ENCODE assay signal across 22 mouse cellular contexts in genomic region chr10:29199835-29200234, GRCm38 (mm10). TPM values are rescaled to one million over a fixed set of nuclear protein-coding genes. Genes with fewer than 3 reads are reported as not detected.
"Had no signal": no experiment of that assay in that cellular context is flagged by ENCODE, and none has a peak within 500 bp of the region (broad histone marks: within the 10 kb centered on the region; RNA-seq: fewer than 3 reads in every experiment).

No protein-coding gene starts in this region.

- H3K4me1 ChIP-seq: limb, embryonic 15.5 days; liver, embryonic 12.5 days; lung, embryonic 15.5 days; megakaryocyte, embryonic 14.5 days; midbrain, embryonic 15.5 days; neural tube, embryonic 13.5 days; stomach, embryonic 15.5 days had no signal

- DNase-seq: kidney, postnatal 10 days; kidney, postnatal 4 days; lung, postnatal 14 days; retina, postnatal 1 day; right cerebral cortex, postnatal 4 days; thymus, postnatal 36 days had no signal

- H3K9me3 ChIP-seq: limb, embryonic 15.5 days; lung, embryonic 15.5 days; midbrain, embryonic 15.5 days; neural tube, embryonic 13.5 days; stomach, embryonic 15.5 days had no signal

- H3K27me3 ChIP-seq: limb, embryonic 15.5 days; liver, embryonic 12.5 days; lung, embryonic 15.5 days; megakaryocyte, embryonic 14.5 days; midbrain, embryonic 15.5 days; neural tube, embryonic 13.5 days; stomach, embryonic 15.5 days had no signal

- H3K27ac ChIP-seq: left cerebral cortex, adult 2 months; limb, embryonic 15.5 days; liver, embryonic 12.5 days; lung, embryonic 15.5 days; macrophage; midbrain, embryonic 15.5 days; neural tube, embryonic 13.5 days; stomach, embryonic 15.5 days had no signal

- H3K4me3 ChIP-seq: left cerebral cortex, adult 2 months; limb, embryonic 15.5 days; liver, embryonic 12.5 days; lung, embryonic 15.5 days; megakaryocyte, embryonic 14.5 days; midbrain, embryonic 15.5 days; neural tube, embryonic 13.5 days; stomach, embryonic 15.5 days had no signal

- ATAC-seq: liver, embryonic 12.5 days had no signal

- H3K9ac ChIP-seq: limb, embryonic 15.5 days; liver, embryonic 12.5 days; lung, embryonic 15.5 days; midbrain, embryonic 15.5 days; neural tube, embryonic 13.5 days; stomach, embryonic 15.5 days had no signal

- H3K4me2 ChIP-seq: limb, embryonic 15.5 days; liver, embryonic 12.5 days; lung, embryonic 15.5 days; midbrain, embryonic 11.5 days; midbrain, embryonic 15.5 days; neural tube, embryonic 13.5 days; stomach, embryonic 15.5 days had no signal

- H3K36me3 ChIP-seq: limb, embryonic 15.5 days; liver, embryonic 12.5 days; lung, embryonic 15.5 days; stomach, embryonic 15.5 days had no signal

RNA-seq across cellular contexts. Expression of gene Gm49353, which starts 1.1 kb away (rescaled TPM):
- total RNA-seq: monocyte, adult 5-6 weeks had no signal
- polyA plus RNA-seq: kidney, embryonic 14.5 days; limb, embryonic 11.5 days; liver, embryonic 12.5 days; liver, embryonic 16.5 days; macrophage; spleen, adult 2 months; thymus, postnatal 0 days had no signal

RNA-seq across cellular contexts. Expression of gene 9330159F19Rik, which starts 11.6 kb away (rescaled TPM):
- total RNA-seq: monocyte, adult 5-6 weeks had no signal
- polyA plus RNA-seq: macrophage; spleen, adult 2 months had no signal

RNA-seq across cellular contexts. Expression of gene Soga3, which starts 56.2 kb away (rescaled TPM):
- total RNA-seq: monocyte, adult 5-6 weeks had no signal
- polyA plus RNA-seq: macrophage; spleen, adult 2 months had no signal
